Mouse (Mus musculus): ENCODE measurements around the gene Prkcq. TPM values are rescaled to one million over a fixed set of nuclear protein-coding genes. Genes with fewer than 3 reads are reported as not detected.

Prkcq gene
- polyA plus RNA-seq, 1 experiment from 2014 or later = 1.8 TPM

DNA sequence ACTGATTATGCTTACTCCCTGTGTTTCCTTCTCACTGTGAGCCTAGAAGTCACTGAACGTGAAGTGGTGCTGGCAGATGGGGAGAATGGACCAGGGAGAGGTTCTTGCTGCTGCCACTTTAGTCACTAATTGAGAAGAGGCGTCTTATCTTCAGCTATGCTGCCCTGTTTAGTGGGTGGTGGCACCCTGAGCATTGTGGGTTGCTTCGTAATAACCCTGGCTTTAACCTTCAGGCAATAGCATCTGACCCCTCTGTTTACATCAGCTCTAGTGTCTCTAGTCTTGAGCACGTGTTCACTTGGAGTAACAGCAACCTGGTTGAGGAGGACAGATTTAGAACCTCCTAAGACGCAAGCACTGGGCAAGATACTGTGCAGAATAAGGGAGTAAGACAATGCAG is 44.9 kb downstream of the Prkcq start:
- no peak overlapping the region for H3K4me2 ChIP-seq
- no peak for TF ChIP-seq CTCF (IDR thresholded peaks at IDR 0.05; ENCODE audit: low read depth)
- ATAC-seq (ENCODE audit: insufficient read depth) (no peak), DNase-seq (no peak)
- no peaks in the 10 kb centered on the region for H3K4me1 ChIP-seq (ENCODE audit: insufficient read depth)
- H3K9me3 ChIP-seq (ENCODE audit: low read depth, low read length) = no peaks in the 10 kb centered on the region
- no peak overlapping the region for H3K9ac ChIP-seq
- no peak overlapping the region for H3K27ac ChIP-seq (ENCODE audit: low read depth)
- H3K27me3 ChIP-seq (ENCODE audit: insufficient read depth, low read length) = no peaks in the 10 kb centered on the region
- no peak overlapping the region for H3K4me3 ChIP-seq (ENCODE audit: low read depth, low read length)
- 62% methylated on average over 5 of the region's 5 CpGs for WGBS
- H3K36me3 ChIP-seq (ENCODE audit: insufficient read depth) = no peaks in the 10 kb centered on the region

GRCm38 (mm10) chr2:11218122-11218521 is 46.2 kb downstream of the Prkcq start:
- ATAC-seq (ENCODE audit: insufficient read depth) (peak; percentile 21; the same call in 1 of the 2 replicates), DNase-seq (peak; percentile 8)
- no peaks in the 10 kb centered on the region for H3K4me1 ChIP-seq (ENCODE audit: insufficient read depth)
- no peaks in the 10 kb centered on the region for H3K27me3 ChIP-seq (ENCODE audit: insufficient read depth, low read length)
- no peak overlapping the region for H3K27ac ChIP-seq (ENCODE audit: low read depth)
- no peak overlapping the region for H3K4me2 ChIP-seq
- no peak overlapping the region for H3K4me3 ChIP-seq (ENCODE audit: low read depth, low read length)
- no peak overlapping the region for H3K9ac ChIP-seq
- H3K36me3 ChIP-seq (ENCODE audit: insufficient read depth) = no peaks in the 10 kb centered on the region
- 57% methylated on average over 5 of the region's 5 CpGs for WGBS
- TF ChIP-seq CTCF (IDR thresholded peaks at IDR 0.05; ENCODE audit: low read depth) = no peak
- no peaks in the 10 kb centered on the region for H3K9me3 ChIP-seq (ENCODE audit: low read depth, low read length)

- H3K4me3 ChIP-seq (ENCODE audit: low read depth, low read length) = no peak overlapping the region
- whole genome bisulfite sequencing = 97% methylated on average over 2 of the region's 2 CpGs
- H3K9me3 ChIP-seq (ENCODE audit: low read depth, low read length) = no peaks in the 10 kb centered on the region
- no peak overlapping the region for H3K4me2 ChIP-seq
- DNase-seq (no peak), ATAC-seq (ENCODE audit: insufficient read depth) (no peak)
- no peaks in the 10 kb centered on the region for H3K27me3 ChIP-seq (ENCODE audit: insufficient read depth, low read length)
- TF ChIP-seq CTCF (IDR thresholded peaks at IDR 0.05; ENCODE audit: low read depth) = no peak
- H3K9ac ChIP-seq = no peak overlapping the region
- H3K4me1 ChIP-seq (ENCODE audit: insufficient read depth) = no peaks in the 10 kb centered on the region
- H3K36me3 ChIP-seq (ENCODE audit: insufficient read depth) = no peaks in the 10 kb centered on the region
- no peak overlapping the region for H3K27ac ChIP-seq (ENCODE audit: low read depth)
Observed at GRCm38 (mm10) chr2:11219262-11219661, 47.4 kb downstream of the Prkcq start.

GRCm38 (mm10) chr2:11224808-11225484 is 53.0 kb downstream of the Prkcq start:
- Histone ChIP-seq H3K4me2 (no peak overlapping the region), H3K9ac (no peak overlapping the region), H3K4me3 (ENCODE audit: low read depth, low read length) (no peak overlapping the region), H3K27me3 (ENCODE audit: insufficient read depth, low read length) (no peaks in the 10 kb centered on the region), H3K9me3 (ENCODE audit: low read depth, low read length) (no peaks in the 10 kb centered on the region), H3K27ac (ENCODE audit: low read depth) (no peak overlapping the region), H3K4me1 (ENCODE audit: insufficient read depth) (no peaks in the 10 kb centered on the region), H3K36me3 (ENCODE audit: insufficient read depth) (no peaks in the 10 kb centered on the region)
- no peak for DNase-seq
- 75% methylated on average over 3 of the region's 3 CpGs for WGBS
- ATAC-seq (ENCODE audit: insufficient read depth) = no peak
- no peak for TF ChIP-seq CTCF (IDR thresholded peaks at IDR 0.05; ENCODE audit: low read depth)

GRCm38 (mm10) chr2:11225485-11225876 is 53.6 kb downstream of the Prkcq start:
- no peaks in the 10 kb centered on the region for H3K9me3 ChIP-seq (ENCODE audit: low read depth, low read length)
- no peaks in the 10 kb centered on the region for H3K36me3 ChIP-seq (ENCODE audit: insufficient read depth)
- H3K9ac ChIP-seq = no peak overlapping the region
- H3K27me3 ChIP-seq (ENCODE audit: insufficient read depth, low read length) = no peaks in the 10 kb centered on the region
- H3K4me1 ChIP-seq (ENCODE audit: insufficient read depth) = no peaks in the 10 kb centered on the region
- WGBS = 74% methylated on average over 5 of the region's 5 CpGs
- no peak for ATAC-seq (ENCODE audit: insufficient read depth)
- DNase-seq = no peak
- H3K27ac ChIP-seq (ENCODE audit: low read depth) = no peak overlapping the region
- no peak overlapping the region for H3K4me3 ChIP-seq (ENCODE audit: low read depth, low read length)
- no peak overlapping the region for H3K4me2 ChIP-seq
- TF ChIP-seq CTCF (IDR thresholded peaks at IDR 0.05; ENCODE audit: low read depth) = no peak

DNA sequence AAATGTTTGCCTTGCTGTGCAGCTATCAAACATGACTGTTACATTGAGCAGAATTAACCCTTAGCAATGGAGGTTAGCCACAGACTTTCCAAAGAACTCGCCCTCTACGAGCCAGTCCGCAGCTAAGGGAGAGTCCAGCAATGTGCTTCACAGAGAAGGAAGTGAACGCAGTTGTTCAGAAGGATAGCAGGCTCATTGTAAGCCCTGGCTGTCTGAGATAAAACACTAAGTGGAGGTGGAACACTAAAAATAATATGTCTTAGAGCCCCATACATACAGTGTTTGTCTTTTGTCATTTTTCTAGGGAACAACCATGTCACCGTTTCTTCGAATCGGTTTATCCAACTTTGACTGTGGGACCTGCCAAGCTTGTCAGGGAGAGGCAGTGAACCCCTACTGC is 54.6 kb downstream of the Prkcq start:
- WGBS = 77% methylated on average over 7 of the region's 7 CpGs
- no peak overlapping the region for H3K4me3 ChIP-seq (ENCODE audit: low read depth, low read length)
- no peaks in the 10 kb centered on the region for H3K36me3 ChIP-seq (ENCODE audit: insufficient read depth)
- H3K4me1 ChIP-seq (ENCODE audit: insufficient read depth) = no peaks in the 10 kb centered on the region
- no peak for TF ChIP-seq CTCF (IDR thresholded peaks at IDR 0.05; ENCODE audit: low read depth)
- DNase-seq = no peak
- H3K9me3 ChIP-seq (ENCODE audit: low read depth, low read length) = no peaks in the 10 kb centered on the region
- H3K9ac ChIP-seq = no peak overlapping the region
- no peak for ATAC-seq (ENCODE audit: insufficient read depth)
- no peak overlapping the region for H3K27ac ChIP-seq (ENCODE audit: low read depth)
- H3K27me3 ChIP-seq (ENCODE audit: insufficient read depth, low read length) = no peaks in the 10 kb centered on the region
- H3K4me2 ChIP-seq = no peak overlapping the region

DNA sequence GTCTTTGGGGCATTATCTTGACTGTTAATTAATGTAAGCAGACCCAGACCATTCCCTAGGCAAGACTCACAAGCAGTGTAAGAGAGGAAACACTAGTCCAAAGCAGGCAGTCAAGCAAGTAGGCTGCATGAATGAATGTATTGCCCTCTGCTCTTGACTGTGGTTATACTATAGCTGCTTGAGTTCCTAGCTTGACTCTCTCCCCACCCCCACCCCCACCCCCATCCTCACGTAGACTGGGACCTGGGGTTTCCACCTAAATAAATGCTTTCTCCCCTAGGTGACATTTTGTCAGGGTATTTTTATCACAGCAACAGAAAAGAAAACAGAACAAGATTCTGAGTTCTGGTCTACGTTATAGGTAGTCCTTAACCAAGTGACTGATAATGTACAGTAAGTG is 57.2 kb downstream of the Prkcq start:
- DNase-seq (no peak), ATAC-seq (ENCODE audit: insufficient read depth) (no peak)
- 54% methylated on average over 2 of the region's 2 CpGs for WGBS

More for the DNA sequence above, 57.2 kb downstream of the Prkcq start:
- Histone ChIP-seq H3K4me1 (ENCODE audit: insufficient read depth) (no peaks in the 10 kb centered on the region), H3K9ac (no peak overlapping the region), H3K27me3 (ENCODE audit: insufficient read depth, low read length) (no peaks in the 10 kb centered on the region), H3K4me3 (ENCODE audit: low read depth, low read length) (no peak overlapping the region), H3K27ac (ENCODE audit: low read depth) (no peak overlapping the region), H3K9me3 (ENCODE audit: low read depth, low read length) (no peaks in the 10 kb centered on the region), H3K4me2 (no peak overlapping the region), H3K36me3 (ENCODE audit: insufficient read depth) (no peaks in the 10 kb centered on the region)
- TF ChIP-seq CTCF (IDR thresholded peaks at IDR 0.05; ENCODE audit: low read depth) = no peak

All from lung, embryonic 14.5 days (tissue).